Mouse (Mus musculus): ENCODE results near the gene Esrrg. TPM values are rescaled to one million over a fixed set of nuclear protein-coding genes. Genes with fewer than 3 reads are reported as not detected.

Esrrg gene
- total and polyA plus RNA-seq, 3 experiments, result 0.05 TPM; not detected in 2

- TF ChIP-seq GATA2 (IDR thresholded peaks at IDR 0.05; ENCODE audit: borderline replicate concordance, low read depth, low read length) (no peak), GATA1 (IDR thresholded peaks at IDR 0.05; ENCODE audit: borderline replicate concordance, low read length) (no peak), CTCF (IDR thresholded peaks at IDR 0.05; ENCODE audit: low read depth, low read length) (no peak), POLR2AphosphoS5 (IDR thresholded peaks at IDR 0.05; ENCODE audit: insufficient replicate concordance, low read depth, low read length) (no peak)
- peaks cover 44% of the 10 kb centered on the region for H3K9me3 ChIP-seq (replicated peaks)
- no peak for DNase-seq (ENCODE audit: low spot score)
- ATAC-seq (ENCODE audit: extremely low read depth, insufficient number of reproducible peaks, low FRiP score, poor library complexity, severe bottlenecking), result no peak
- no peaks in the 10 kb centered on the region for H3K36me3 ChIP-seq (replicated peaks)
- H3K27me3 ChIP-seq (ENCODE audit: insufficient read depth, low read length), result no peaks in the 10 kb centered on the region
- no peak overlapping the region for H3K4me3 ChIP-seq (ENCODE audit: low read depth, low read length)
- no peaks in the 10 kb centered on the region for H3K4me1 ChIP-seq (ENCODE audit: insufficient read depth, low read depth, low read length)
Observed at GRCm38 (mm10) chr1:188119806-188120205, 511.2 kb downstream of the Esrrg start.

GRCm38 (mm10) chr1:188125521-188126021 lies 517.0 kb downstream of the Esrrg start:
- no peak for TF ChIP-seq POLR2AphosphoS5 (IDR thresholded peaks at IDR 0.05; ENCODE audit: insufficient replicate concordance, low read depth, low read length)
- no peak for TF ChIP-seq GATA1 (IDR thresholded peaks at IDR 0.05; ENCODE audit: borderline replicate concordance, low read length)
- no peak for TF ChIP-seq GATA2 (IDR thresholded peaks at IDR 0.05; ENCODE audit: borderline replicate concordance, low read depth, low read length)
- no peak for TF ChIP-seq CTCF (IDR thresholded peaks at IDR 0.05; ENCODE audit: low read depth, low read length)
- TF ChIP-seq TAL1 (conservative IDR thresholded peaks at IDR 0.05; ENCODE audit: low read depth, low read length), result no peak
- Histone ChIP-seq H3K27me3 (ENCODE audit: insufficient read depth, low read length) (no peaks in the 10 kb centered on the region), H3K36me3 (replicated peaks) (no peaks in the 10 kb centered on the region), H3K4me1 (ENCODE audit: insufficient read depth, low read depth, low read length) (no peaks in the 10 kb centered on the region), H3K4me3 (ENCODE audit: low read depth, low read length) (no peak overlapping the region), H3K9me3 (replicated peaks) (peaks cover 41% of the 10 kb centered on the region)
- DNase-seq (ENCODE audit: low spot score) (no peak), ATAC-seq (ENCODE audit: extremely low read depth, insufficient number of reproducible peaks, low FRiP score, poor library complexity, severe bottlenecking) (no peak)

- no peaks in the 10 kb centered on the region for H3K27me3 ChIP-seq (ENCODE audit: insufficient read depth, low read length)
- H3K36me3 ChIP-seq (replicated peaks), result no peaks in the 10 kb centered on the region
- no peak for TF ChIP-seq GATA2 (IDR thresholded peaks at IDR 0.05; ENCODE audit: borderline replicate concordance, low read depth, low read length)
- TF ChIP-seq TAL1 (conservative IDR thresholded peaks at IDR 0.05; ENCODE audit: low read depth, low read length), result no peak
- TF ChIP-seq CTCF (IDR thresholded peaks at IDR 0.05; ENCODE audit: low read depth, low read length), result no peak
- no peak for TF ChIP-seq GATA1 (IDR thresholded peaks at IDR 0.05; ENCODE audit: borderline replicate concordance, low read length)
- no peak for TF ChIP-seq POLR2AphosphoS5 (IDR thresholded peaks at IDR 0.05; ENCODE audit: insufficient replicate concordance, low read depth, low read length)
- no peak overlapping the region for H3K4me3 ChIP-seq (ENCODE audit: low read depth, low read length)
- peaks cover 45% of the 10 kb centered on the region for H3K9me3 ChIP-seq (replicated peaks)
- no peak for ATAC-seq (ENCODE audit: extremely low read depth, insufficient number of reproducible peaks, low FRiP score, poor library complexity, severe bottlenecking)
- no peaks in the 10 kb centered on the region for H3K4me1 ChIP-seq (ENCODE audit: insufficient read depth, low read depth, low read length)
- DNase-seq (ENCODE audit: low spot score), result no peak
Observed at GRCm38 (mm10) chr1:188136126-188136525, 527.5 kb downstream of the Esrrg start.

GRCm38 (mm10) chr1:188139473-188139872 lies 530.9 kb downstream of the Esrrg start:
- no peak for TF ChIP-seq CTCF (IDR thresholded peaks at IDR 0.05; ENCODE audit: low read depth, low read length)

GRCm38 (mm10) chr1:188140221-188140620 lies 531.6 kb downstream of the Esrrg start:
- ATAC-seq (ENCODE audit: extremely low read depth, insufficient number of reproducible peaks, low FRiP score, poor library complexity, severe bottlenecking) (no peak), DNase-seq (ENCODE audit: low spot score) (no peak)
- Histone ChIP-seq H3K27me3 (ENCODE audit: insufficient read depth, low read length) (no peaks in the 10 kb centered on the region), H3K9me3 (replicated peaks) (peaks cover 39% of the 10 kb centered on the region), H3K4me1 (ENCODE audit: insufficient read depth, low read depth, low read length) (no peaks in the 10 kb centered on the region), H3K4me3 (ENCODE audit: low read depth, low read length) (no peak overlapping the region), H3K36me3 (replicated peaks) (no peaks in the 10 kb centered on the region)
- no peak for TF ChIP-seq TAL1 (conservative IDR thresholded peaks at IDR 0.05; ENCODE audit: low read depth, low read length)
- TF ChIP-seq GATA1 (IDR thresholded peaks at IDR 0.05; ENCODE audit: borderline replicate concordance, low read length), result no peak
- no peak for TF ChIP-seq POLR2AphosphoS5 (IDR thresholded peaks at IDR 0.05; ENCODE audit: insufficient replicate concordance, low read depth, low read length)
- no peak for TF ChIP-seq CTCF (IDR thresholded peaks at IDR 0.05; ENCODE audit: low read depth, low read length)
- no peak for TF ChIP-seq GATA2 (IDR thresholded peaks at IDR 0.05; ENCODE audit: borderline replicate concordance, low read depth, low read length)

More at GRCm38 (mm10) chr1:188139473-188139872, 530.9 kb downstream of the Esrrg start:
- Histone ChIP-seq H3K4me3 (ENCODE audit: low read depth, low read length) (no peak overlapping the region), H3K4me1 (ENCODE audit: insufficient read depth, low read depth, low read length) (no peaks in the 10 kb centered on the region), H3K36me3 (replicated peaks) (no peaks in the 10 kb centered on the region), H3K9me3 (replicated peaks) (peaks cover 39% of the 10 kb centered on the region), H3K27me3 (ENCODE audit: insufficient read depth, low read length) (no peaks in the 10 kb centered on the region)
- ATAC-seq (ENCODE audit: extremely low read depth, insufficient number of reproducible peaks, low FRiP score, poor library complexity, severe bottlenecking) (no peak), DNase-seq (ENCODE audit: low spot score) (no peak)

GRCm38 (mm10) chr1:188147381-188148156 lies 539.0 kb downstream of the Esrrg start:
- peaks cover 29% of the 10 kb centered on the region for H3K9me3 ChIP-seq (replicated peaks)
- H3K4me3 ChIP-seq (ENCODE audit: low read depth, low read length), result no peak overlapping the region
- no peaks in the 10 kb centered on the region for H3K27me3 ChIP-seq (ENCODE audit: insufficient read depth, low read length)
- TF ChIP-seq TAL1 (conservative IDR thresholded peaks at IDR 0.05; ENCODE audit: low read depth, low read length) (no peak), POLR2AphosphoS5 (IDR thresholded peaks at IDR 0.05; ENCODE audit: insufficient replicate concordance, low read depth, low read length) (no peak), CTCF (IDR thresholded peaks at IDR 0.05; ENCODE audit: low read depth, low read length) (no peak), GATA2 (IDR thresholded peaks at IDR 0.05; ENCODE audit: borderline replicate concordance, low read depth, low read length) (no peak), GATA1 (IDR thresholded peaks at IDR 0.05; ENCODE audit: borderline replicate concordance, low read length) (no peak)
- no peaks in the 10 kb centered on the region for H3K36me3 ChIP-seq (replicated peaks)
- ATAC-seq (ENCODE audit: extremely low read depth, insufficient number of reproducible peaks, low FRiP score, poor library complexity, severe bottlenecking) (no peak), DNase-seq (ENCODE audit: low spot score) (no peak)
- H3K4me1 ChIP-seq (ENCODE audit: insufficient read depth, low read depth, low read length), result no peaks in the 10 kb centered on the region
